Mouse (Mus musculus) brain, embryonic 18.5 days (tissue): ENCODE results near the gene Pnp.
"Not testable (repeated sequence)": the region's sequence is repeated elsewhere in the genome, so short reads cannot be mapped to it uniquely, and the experiment has no call there.

ENCODE experiments used
- DNase-seq: peaks from one replicate; pipeline ENCODE4 v3.0.0-alpha.2; 2012; ENCODE audit warnings: low read depth, low spot score

The Pnp gene

GRCm38 (mm10) chr14:50930377-50930753, 517 bp upstream of the Pnp start:
- DNase-seq, result no peak

- no peak for DNase-seq
Measured at GRCm38 (mm10) chr14:50931493-50932020, 675 bp downstream of the Pnp start.

DNA sequence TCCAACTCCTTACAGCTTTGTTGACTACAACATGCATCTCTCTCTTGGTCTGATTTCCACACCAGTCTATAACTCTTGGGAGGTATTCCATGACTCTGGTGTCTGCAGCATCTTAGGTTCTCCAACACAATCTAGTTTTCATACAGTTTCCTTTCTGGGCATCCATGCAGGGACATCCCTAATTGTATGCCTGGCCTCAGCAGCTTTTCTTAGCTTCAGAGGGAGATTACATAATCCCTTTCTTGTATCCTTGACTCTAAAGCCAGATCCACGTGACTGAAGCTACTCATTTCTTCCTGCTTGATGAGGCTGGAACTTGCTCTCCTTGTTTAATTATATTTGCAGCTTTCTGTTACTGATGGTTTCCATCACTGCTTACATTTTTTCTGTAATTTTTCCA, 5.8 kb downstream of the Pnp start:
- DNase-seq, result no peak

GRCm38 (mm10) chr14:50938119-50938908, 7.4 kb downstream of the Pnp start:
- DNase-seq, result no peak

GRCm38 (mm10) chr14:50938940-50939339, 8.1 kb downstream of the Pnp start:
- no peak for DNase-seq

DNA sequence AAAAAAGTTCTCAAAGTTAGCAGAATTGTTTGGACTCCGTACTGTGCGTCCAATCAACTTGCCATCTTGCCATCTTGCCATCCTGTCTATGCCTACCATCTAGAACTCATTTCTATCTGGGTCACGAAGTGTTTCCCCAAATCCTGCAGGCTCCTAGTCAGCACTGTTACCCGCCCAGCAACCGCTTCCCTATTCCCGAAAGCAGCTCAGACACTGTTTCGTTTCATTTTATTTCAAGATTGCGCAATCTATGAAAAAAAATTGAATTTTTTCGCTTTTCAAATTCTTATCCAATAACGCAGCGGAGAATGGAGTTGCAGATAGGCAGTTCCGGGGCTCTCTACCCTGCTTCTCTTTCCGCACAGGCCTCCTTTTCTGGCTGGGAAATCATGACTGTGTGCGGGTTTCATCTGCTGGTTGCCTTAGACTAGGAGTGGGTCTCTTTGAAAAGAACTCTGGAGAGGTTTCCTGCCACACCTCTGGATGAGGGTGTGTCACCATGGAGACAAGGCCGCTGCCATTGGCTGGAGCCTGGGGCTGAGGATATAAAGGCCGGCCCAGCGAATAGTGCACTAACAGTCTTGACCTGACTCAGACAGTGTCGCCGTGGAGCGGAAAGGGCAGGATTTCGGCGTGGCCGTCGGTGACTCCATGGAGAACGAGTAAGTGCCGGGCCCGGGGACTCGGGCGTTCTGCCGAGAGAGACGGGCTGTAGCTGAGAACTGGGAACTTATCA, 13.2 kb downstream of the Pnp start, which contains the start of gene Gm49342:
TSS of gene Gm49342 (plus strand) at position 586 of the 736 bp plus-strand sequence.
- no peak for DNase-seq

- DNase-seq, result not testable (repeated sequence)
Measured at GRCm38 (mm10) chr14:50944668-50945033, 13.8 kb downstream of the Pnp start.

DNA sequence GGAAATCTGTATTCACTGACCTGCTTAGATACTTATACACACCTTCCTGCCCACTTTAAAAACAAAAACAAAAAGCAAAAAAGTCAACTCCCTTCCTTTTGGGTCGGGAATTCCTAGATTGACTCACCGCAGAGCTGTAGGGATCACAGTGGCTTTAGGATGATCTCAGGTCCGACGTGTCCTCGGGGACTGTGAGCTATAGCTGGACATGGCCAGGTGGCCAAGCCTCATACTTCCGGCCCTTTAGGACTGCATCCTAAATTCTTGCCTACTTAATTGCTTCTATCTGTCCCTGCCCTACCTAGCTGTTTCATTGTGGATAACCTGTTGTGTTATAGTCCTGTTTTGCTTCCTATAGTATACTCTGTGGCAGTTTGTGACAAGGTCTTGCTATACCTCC, 14.2 kb downstream of the Pnp start:
- DNase-seq, result not testable (repeated sequence)

DNA sequence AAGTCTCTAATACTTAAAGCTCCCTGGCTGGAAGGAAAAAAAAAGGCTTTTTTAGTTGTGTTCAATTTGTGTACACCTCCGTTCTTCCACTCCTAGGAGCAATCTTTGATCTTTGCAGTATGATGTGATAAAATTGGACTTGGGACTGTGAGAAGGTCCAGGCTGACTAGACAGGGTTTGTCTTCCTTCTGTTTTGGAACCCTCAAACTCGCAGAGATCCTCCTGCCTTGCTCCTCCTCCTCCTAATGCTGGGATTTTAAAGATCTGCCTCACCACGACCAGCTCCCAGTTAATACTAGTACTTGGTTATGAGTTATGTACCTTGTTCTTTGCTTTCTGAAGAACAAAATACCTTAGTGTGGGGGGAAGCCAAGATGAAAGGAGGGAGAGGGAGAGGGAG, 14.6 kb downstream of the Pnp start:
- DNase-seq, result not testable (repeated sequence)

- DNase-seq, result no peak
Measured at GRCm38 (mm10) chr14:50955487-50955886, 24.6 kb downstream of the Pnp start.

- not testable (repeated sequence) for DNase-seq
Measured at GRCm38 (mm10) chr14:50955942-50956508, 25.1 kb downstream of the Pnp start, which contains the start of gene Pnp2. Pnp2 (plus strand) TSS chr14:50955992.

DNA sequence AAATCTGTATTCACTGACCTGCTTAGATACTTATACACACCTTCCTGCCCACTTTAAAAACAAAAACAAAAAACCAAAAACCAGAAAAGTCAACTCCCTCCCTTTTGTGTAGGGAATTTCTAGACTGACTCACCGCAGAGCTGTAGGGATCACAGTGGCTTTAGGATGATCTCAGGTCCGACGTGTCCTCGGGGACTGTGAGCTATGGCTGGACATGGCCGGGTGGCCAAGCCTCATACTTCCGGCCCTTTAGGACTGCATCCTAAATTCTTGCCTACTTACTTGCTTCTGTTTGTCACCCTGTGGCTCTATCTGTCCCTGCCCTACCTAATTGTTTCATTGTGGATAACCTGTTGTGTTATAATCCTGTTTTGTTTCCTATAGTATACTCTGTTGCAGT, 25.8 kb downstream of the Pnp start:
- DNase-seq, result not testable (repeated sequence)

DNA sequence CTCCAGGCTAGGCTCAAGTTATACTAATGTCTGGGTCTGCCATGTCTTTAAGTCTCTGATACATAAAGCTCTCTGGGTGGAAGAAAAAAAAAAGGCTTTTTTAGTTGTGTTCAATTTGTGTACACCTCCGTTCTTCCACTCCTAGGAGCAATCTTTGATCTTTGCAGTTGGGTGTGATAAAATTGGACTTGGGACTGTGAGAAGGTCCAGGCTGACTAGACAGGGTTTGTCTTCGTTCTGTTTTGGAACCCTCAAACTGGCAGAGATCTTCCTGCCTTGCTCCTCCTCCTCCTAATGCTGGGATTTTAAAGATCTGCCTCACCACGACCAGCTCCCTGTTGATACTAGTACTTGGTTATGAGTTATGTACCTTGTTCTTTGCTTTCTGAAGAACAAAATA, 26.3 kb downstream of the Pnp start:
- not testable (repeated sequence) for DNase-seq

DNA sequence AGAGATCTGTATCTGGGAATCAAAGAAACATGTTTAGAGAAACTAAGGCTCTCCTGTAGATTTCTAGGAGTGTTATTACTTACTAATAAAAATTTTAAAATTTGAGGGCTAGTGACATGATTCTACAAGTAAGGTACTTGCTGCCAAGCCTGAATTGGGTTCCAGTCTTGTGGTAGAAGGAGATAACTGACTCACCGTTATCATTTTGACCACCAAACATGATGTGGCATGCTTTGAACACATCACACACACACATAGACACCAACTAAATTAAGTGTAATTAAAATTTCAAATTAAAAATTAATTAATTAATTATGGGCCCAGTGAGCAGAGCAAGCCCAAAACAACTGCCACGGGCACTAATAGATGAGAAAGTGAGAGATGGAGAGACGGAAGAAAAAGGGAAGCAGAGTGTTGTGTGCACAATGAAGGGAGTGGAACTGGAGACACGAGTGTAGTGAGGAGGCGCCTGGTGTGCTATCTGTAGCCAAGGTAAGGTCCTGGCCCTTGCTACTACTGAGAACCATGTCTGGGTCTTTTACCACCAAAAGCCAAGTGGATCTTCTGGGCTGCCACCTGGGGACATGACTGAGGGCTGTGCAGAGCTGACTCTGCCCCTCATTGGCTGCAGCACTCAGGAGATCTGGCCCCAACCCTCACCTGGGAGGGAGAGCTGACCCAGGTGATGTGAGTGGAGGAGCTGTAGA, 27.6 kb downstream of the Pnp start:
- DNase-seq, result not testable (repeated sequence)

- no peak for DNase-seq
Measured at GRCm38 (mm10) chr14:50968216-50968980, 37.5 kb downstream of the Pnp start.

- no peak for DNase-seq
Measured at GRCm38 (mm10) chr14:50969041-50969440, 38.2 kb downstream of the Pnp start.

DNA sequence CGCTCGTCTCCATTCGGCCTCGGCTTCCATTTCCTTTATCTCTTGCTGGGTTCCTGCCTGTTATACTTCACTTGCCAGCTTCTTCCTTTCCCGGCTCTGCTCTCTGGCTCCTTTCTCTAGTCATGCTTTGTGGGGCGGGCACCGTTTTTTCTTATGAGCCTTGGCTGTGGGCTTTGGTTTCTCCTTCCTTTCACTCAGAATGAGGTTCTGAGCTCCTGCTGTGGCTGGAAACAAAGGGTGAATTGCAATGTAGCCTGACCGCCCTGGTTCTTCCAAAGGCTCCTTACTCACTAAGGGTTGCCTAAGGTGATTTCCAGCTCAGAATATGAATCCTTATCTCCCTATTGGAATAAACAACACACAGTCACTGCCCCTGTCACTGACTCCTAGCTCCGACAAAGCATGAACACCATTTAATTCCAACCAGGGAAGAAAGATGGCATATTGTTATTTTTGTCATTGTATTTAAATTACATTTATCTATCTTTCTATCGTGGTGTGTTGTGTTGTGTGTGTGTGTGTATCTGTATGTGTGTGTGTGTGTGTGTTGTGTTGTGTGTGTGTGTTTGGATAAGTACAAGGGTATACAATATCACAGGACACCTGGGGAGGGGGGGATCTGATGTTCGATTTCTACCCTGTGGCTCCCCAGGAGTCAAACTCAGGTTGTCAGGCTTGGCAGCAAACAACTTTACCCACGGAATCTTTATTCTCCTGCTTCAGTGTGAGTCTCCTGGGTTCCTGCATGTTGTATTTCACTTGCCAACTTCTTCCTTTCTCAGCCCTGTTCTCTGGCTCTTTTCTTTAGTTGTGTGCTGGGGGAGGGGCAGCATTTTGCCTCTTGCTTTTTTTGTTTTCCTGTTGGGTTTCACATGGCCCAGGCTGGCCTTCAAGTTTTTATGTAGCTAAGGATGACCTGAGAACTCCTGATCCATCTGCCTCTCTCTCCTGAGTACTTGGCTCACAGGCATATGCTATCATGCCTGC, 39.0 kb downstream of the Pnp start:
- no peak for DNase-seq

- DNase-seq, result no peak
Measured at GRCm38 (mm10) chr14:50970822-50971221, 39.9 kb downstream of the Pnp start.

DNA sequence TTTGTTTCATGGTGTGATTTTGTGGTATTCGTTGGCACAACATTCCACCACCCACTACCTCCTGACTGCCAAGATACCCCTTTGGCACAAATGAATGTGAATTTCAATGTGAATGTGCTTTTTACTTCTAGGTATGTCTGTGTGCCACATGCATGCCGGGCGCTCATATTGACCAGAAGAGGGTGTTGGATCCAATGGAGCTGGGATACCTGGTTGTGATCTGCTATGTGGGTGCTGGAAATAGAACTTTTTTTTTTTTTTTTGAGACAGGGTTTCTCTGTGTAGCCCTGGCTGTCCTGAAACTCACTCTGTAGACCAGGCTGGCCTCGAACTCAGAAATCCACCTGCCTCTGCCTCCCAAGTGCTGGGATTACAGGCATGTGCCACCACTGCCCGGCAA, 42.2 kb downstream of the Pnp start:
- not testable (repeated sequence) for DNase-seq

DNA sequence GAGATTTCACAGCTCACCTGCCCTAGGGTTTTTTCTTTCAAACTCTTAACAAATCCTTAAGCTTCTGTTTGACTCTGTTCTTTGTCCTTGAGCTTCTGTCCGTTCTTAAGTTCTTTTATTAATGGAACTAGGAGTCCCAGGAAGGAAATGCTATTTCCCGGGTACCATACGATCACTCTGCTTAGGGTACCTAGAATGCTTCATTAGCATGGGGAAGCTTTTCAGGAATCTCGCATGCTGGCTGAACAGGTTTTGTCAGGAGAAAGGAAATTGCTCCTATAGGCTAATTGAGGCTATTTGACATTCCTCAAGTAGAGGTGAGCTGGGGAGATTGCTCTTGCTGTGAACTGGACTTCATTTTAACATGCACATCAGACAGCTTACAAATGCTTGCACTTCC, 42.8 kb downstream of the Pnp start:
- no peak for DNase-seq
